Mouse (Mus musculus) gastrocnemius, postnatal 10 days (tissue): ENCODE results near the gene Jakmip3. TPM values are rescaled to one million over a fixed set of nuclear protein-coding genes. Genes with fewer than 3 reads are reported as not detected.

ENCODE experiments used
- DNase-seq: peaks from one replicate; pipeline ENCODE4 v3.0.0; 2021; ENCODE audit warnings: mixed read lengths
- total RNA-seq, 2 experiments: library from RNA; stranded (reverse); gene quantifications; 2 replicates each; pipeline ENCODE4 v1.2.3; 2021

Gene Jakmip3
- total RNA-seq, 2 experiments from 2014 or later: 0.16 TPM; not detected in 1

DNA sequence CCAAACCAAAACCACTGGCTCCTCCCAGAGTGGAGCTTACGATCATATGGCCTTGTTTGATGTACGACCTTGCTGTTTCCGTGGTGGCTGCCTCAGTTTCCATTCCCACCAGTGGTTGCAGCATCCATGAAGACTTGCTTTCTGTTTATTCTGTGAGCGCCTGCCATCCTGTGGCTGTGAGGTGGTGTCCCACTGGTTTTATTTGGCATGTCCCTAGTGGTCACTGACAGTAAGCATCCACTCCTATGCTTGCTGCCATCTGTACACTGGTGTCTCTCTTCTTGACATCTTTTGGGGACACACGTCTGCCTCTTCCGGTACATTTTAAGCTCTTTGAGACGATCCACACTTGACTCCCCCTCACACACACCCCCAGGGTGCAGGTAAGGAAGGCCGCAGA lies 7.2 kb downstream of the Jakmip3 start:
- DNase-seq: no peak

DNA sequence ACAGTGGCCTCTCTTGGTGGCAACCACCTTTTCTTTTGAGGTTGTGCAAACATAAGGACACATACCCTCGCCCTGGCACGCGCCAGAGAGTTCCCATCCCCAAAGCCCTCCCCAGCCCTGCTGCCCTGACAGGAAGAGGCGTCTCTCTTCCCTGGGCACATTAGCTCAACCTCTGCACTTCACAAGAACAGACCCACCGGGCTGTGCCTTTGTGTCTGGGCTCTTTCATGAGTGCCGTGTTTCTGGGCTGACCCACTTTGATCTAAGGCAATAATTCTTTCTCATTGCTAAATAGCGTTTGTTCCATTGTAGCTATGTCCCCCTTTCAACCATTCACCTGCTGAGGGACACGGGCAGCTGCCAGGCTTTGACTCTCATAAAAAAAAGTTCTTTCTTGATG lies 7.8 kb downstream of the Jakmip3 start:
- DNase-seq: no peak

DNA sequence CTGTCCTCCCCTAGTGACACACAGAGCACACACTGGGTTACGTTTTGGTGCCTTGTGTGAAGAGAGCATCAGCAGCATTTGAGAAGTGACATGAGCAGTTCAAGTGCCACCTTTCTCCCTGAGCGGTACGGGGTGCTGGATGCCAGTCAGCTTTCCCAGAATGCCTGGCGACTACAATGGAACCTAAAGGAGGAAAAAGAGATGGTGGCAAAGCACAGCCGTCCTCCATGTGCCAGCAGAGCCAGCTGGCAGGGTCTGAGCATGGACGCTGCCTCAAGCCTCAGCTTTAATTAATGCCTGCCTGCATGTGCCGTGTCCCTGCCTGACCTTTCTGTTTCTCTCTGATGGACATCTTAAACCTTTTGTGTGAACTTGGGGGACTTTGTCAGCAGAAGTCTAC lies 15.3 kb downstream of the Jakmip3 start:
- no peak for DNase-seq

DNA sequence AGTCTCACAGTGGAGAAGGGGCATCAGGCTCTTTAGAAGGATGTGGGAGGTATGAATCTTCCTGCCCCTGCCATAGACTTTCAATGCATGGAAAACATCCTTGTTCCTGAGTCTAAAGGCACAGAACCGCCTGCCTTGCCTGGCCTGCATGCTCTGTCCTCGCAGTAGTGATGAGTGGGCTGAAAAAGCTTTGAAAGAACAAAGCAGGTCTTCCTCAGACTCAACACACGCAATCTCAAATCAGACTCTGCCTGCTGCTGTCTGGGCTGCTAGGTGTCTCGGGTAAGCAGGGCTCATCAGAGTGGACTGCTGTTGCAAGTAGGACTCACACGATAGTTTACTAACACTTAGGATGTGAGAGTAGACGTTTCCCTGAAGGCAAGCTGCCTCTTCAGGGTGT lies 16.6 kb downstream of the Jakmip3 start:
- no peak for DNase-seq

- DNase-seq: no peak
These were observed 19.2 kb downstream of the Jakmip3 start for GRCm38 (mm10) chr7:138959747-138960146.

- no peak for DNase-seq
These were observed 23.2 kb downstream of the Jakmip3 start for GRCm38 (mm10) chr7:138963756-138964155.

- no peak for DNase-seq
These were observed 27.6 kb downstream of the Jakmip3 start for GRCm38 (mm10) chr7:138968010-138968620.

DNA sequence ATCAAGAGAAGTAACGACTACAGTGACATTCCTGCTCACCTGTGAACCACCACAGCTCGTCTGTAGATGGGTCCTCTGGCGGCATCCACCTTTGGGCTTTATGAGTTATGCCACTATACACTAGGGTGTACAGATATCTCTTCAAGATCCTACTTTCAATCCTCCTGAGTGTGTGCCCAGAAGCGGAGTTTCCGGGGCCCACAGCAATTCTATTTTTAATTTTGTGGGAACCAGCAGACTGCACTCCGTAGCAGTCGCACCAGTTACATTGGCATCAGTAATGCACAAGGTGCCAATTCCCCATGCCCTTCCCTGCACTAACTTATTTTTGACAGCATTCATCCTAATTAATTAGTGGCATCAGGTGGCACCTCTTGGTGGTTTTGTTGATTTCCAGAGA lies 37.0 kb downstream of the Jakmip3 start:
- DNase-seq: no peak

GRCm38 (mm10) chr7:138984576-138984975 lies 44.0 kb downstream of the Jakmip3 start:
- DNase-seq: no peak

- DNase-seq: no peak
These were observed 48.6 kb downstream of the Jakmip3 start for GRCm38 (mm10) chr7:138989156-138989555.

DNA sequence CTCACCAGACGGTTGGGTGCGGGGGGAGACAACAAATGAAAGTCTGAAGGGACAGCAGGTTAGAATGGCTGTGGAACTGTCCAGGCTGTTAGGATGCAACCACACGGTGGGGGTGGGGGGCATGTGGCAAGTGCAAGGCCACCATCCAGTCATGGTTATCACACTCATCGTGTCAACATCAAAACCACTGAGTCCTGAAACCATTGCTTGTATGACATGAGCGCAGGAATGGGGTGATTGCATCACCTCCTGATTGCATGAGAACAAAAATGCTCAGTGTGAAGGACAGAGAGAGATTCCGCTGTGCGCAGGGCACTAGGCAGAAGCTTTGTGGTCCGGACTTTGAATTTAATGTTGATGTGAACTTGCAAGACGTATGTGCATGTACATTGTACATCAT lies 62.2 kb downstream of the Jakmip3 start:
- no peak for DNase-seq

DNA sequence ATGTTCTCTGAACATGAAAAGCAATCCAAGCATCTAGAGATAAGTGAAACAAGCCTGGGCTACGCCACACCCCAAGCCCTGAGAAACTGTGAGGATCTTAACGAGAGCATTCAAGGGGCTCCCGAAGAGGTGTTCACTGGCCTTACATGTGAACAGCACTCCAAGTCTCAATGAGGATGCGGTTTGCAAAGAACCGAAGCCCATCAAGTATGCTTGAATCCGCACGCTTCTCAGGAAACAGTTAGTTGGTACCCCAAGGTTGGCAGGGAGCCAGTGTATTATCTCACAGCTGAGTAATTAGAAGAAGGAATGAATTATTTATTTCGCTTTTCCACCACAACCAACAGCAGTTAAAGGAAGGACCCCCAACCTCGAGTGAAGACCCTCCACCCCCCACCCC lies 62.7 kb downstream of the Jakmip3 start:
- DNase-seq: no peak

DNA sequence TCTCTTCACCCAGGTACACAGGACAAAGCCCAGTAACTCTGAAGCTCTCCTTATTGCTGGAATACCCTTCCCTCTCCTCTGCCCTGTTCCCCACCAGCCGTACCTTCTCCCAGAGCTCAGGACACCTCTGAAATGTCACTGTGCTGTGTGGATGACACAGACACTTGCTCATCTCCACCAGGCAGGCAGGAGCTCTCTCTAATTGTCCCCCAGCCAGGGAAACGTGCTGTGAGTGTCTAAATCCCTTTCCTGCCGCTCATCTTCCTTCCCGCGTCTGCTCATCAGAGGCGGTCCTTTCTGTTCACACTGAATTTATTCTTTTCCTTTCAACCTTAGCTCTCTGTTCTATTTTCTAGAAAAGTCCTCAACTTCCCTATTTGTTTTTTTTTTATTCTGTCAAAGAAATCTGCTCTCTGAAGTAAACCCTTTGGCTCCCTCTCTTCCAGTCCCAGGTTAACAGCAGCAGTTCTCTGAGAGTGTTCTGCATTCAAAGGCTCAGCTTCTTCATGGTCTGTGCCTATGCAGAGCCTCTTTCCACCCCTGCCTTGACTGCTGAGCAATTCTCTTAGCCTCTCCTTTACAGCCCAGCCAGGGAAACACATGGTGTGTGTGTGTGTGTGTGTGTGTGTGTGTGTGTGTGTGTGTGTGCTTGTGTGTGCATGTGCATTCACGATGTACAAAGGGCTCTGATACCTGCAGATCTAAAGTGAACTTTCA lies 69.4 kb downstream of the Jakmip3 start:
- no peak for DNase-seq

DNA sequence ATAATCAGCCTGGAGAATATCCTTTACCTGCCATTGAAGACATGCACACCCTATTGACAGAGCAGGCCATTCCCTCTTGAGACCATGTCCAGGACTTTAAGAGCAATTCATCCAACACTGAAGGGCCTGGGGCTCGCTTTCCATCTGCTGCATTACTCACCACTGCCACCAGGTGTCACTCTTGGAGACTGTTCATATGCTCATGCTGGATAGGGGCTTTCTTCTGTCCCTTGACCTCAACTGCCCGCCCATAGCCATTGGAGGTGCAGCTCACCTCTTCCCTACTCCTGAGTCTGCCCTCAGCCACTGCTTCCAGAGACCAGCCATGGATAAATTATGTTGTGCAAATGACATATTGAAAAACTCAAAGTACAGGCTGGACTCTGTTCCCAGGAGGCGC lies 70.5 kb downstream of the Jakmip3 start:
- DNase-seq: peak; percentile 53

- no peak for DNase-seq
These were observed 71.1 kb downstream of the Jakmip3 start for GRCm38 (mm10) chr7:139011586-139011985.

DNA sequence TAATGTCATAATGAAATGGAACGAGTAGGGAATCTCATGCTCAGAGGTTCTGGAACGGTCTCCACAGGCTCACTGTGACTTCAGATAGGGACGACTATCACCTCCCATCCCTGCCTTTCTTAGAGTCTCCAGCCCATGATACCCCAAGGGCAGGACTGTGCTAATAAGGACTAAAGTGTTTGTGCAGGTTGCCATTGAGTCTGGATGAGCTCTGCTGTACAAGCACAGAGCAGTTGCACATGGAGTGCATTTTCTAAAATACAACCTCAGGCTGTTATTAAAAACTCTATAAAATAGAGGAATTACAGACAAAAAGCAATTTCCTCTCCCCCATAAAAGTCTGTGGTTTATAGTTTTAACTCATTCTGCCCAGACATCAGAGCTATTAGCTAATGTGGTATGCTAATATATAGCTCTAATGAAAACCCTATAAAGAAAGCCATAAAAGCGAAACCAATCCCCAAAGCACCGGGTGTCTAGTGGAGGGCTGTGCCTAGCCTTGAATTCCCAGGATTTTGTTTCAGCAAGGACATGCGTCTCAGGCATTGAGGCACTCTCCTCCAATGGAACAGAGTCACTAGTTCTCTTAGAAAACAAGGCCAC lies 72.3 kb downstream of the Jakmip3 start:
- DNase-seq: no peak

DNA sequence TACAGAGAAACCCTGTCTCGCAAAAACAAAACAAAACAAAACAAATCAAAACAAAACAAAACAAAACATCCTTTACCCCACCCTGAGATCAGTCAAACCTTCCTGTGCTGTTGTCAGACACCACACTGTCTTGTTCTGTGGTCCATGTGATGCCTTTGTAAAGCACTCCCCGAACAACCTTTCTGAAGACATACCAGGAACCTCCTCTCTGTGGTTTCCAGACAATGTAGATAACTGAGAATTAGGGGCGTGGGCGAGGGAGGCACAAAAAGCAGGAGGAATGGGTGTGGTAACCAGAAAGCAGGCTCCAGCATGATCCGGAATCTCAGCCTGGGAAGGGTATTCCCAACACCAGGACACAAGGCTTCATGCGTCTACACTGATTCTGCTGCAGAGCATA lies 74.6 kb downstream of the Jakmip3 start:
- no peak for DNase-seq

- no peak for DNase-seq
These were observed 75.8 kb downstream of the Jakmip3 start for GRCm38 (mm10) chr7:139016288-139016687.

- DNase-seq: no peak
These were observed 76.8 kb downstream of the Jakmip3 start for GRCm38 (mm10) chr7:139017249-139017903.

DNA sequence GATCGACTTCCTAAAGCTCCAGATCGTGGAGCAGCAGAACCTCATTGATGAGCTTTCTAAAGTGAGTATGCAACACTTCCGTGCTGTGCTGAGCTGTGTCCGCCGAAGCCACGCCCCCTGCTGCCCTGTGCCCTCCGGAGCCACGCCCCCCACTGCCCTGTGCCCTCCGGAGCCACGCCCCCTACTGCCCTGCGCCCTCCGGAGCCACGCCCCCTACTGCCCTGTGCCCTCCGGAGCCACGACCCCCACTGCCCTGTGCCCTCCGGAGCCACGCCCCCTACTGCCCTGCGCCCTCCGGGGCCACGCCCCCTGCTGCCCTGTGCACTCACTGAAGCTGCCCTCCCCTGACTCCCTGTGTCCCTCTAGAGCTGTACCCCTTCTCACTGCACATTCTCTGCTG lies 80.4 kb downstream of the Jakmip3 start:
- no peak for DNase-seq

DNA sequence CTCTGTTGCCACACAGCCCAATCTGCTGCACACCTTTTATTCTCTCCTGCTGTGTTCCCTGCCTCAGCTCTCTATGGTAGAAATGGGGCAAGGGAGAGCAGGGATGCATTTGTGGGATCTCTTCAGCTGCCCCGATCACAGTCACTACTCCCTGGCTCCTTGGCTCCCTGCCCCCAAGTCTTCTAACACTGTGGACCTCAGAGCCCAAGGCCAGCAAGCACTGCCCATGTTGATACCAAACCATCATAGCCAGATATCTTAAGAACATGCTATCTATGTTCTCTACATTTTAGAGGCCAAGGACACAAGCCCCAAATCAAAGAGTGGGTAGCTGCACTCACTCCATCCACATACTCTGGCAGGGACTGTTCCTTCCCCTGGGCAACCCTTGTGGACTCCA lies 80.8 kb downstream of the Jakmip3 start:
- no peak for DNase-seq

- no peak for DNase-seq
These were observed 86.6 kb downstream of the Jakmip3 start for GRCm38 (mm10) chr7:139027136-139027535.

GRCm38 (mm10) chr7:139031215-139031614 lies 90.7 kb downstream of the Jakmip3 start:
- DNase-seq: no peak
